In genomic region chr7:111126636-111127395, GRCm38 (mm10) we compare ENCODE assay signal across 16 mouse cellular contexts.
"Had no signal": no experiment of that assay in that cellular context is flagged by ENCODE, and none has a peak within 500 bp of the region (broad histone marks: within the 10 kb centered on the region; RNA-seq: fewer than 3 reads in every experiment).

No protein-coding gene starts in this region.

- H3K4me2 ChIP-seq: limb, embryonic 13.5 days; lung, embryonic 14.5 days; midbrain, embryonic 15.5 days; neural tube, embryonic 13.5 days; stomach, embryonic 15.5 days had no signal

- H3K9ac ChIP-seq: limb, embryonic 13.5 days; liver, embryonic 14.5 days; lung, embryonic 14.5 days; midbrain, embryonic 15.5 days; neural tube, embryonic 13.5 days; stomach, embryonic 15.5 days had no signal

- H3K27me3 ChIP-seq: limb, embryonic 13.5 days; midbrain, embryonic 15.5 days; neural tube, embryonic 13.5 days; stomach, embryonic 15.5 days had no signal

- DNase-seq: kidney, adult 18-20 months; kidney, postnatal 10 days; kidney, postnatal 4 days; left cerebral cortex, postnatal 4 days; lung, embryonic 14.5 days; lung, postnatal 36 days; right cerebral cortex, postnatal 14 days; thymus, adult 2 months; thymus, postnatal 25 days had no signal

- H3K9me3 ChIP-seq: limb, embryonic 13.5 days; midbrain, embryonic 10.5 days; midbrain, embryonic 15.5 days; neural tube, embryonic 13.5 days; stomach, embryonic 15.5 days had no signal

- H3K36me3 ChIP-seq: limb, embryonic 13.5 days; midbrain, embryonic 10.5 days; midbrain, embryonic 15.5 days; neural tube, embryonic 13.5 days; stomach, embryonic 15.5 days had no signal

- H3K27ac ChIP-seq: layer of hippocampus, adult 2 months; limb, embryonic 13.5 days; liver, embryonic 14.5 days; midbrain, embryonic 10.5 days; midbrain, embryonic 15.5 days; neural tube, embryonic 13.5 days; stomach, embryonic 15.5 days had no signal

- H3K4me3 ChIP-seq: layer of hippocampus, adult 2 months; limb, embryonic 13.5 days; midbrain, embryonic 10.5 days; midbrain, embryonic 15.5 days; neural tube, embryonic 13.5 days; stomach, embryonic 15.5 days had no signal

- ATAC-seq: midbrain, embryonic 15.5 days had no signal
